Mouse (Mus musculus): ENCODE results near the gene Specc1.

GRCm38 (mm10) chr11:62045964-62046363 lies 89.4 kb downstream of the Specc1 start:
- TF ChIP-seq CTCF (IDR thresholded peaks at IDR 0.05; ENCODE audit: extremely low read depth, insufficient read depth, insufficient read length, insufficient replicate concordance), result no peak
- TF ChIP-seq POLR2A (IDR thresholded peaks at IDR 0.05; ENCODE audit: low read depth, low read length), result no peak

All from spleen, adult 2 months (tissue).